Mouse (Mus musculus) liver, embryonic 16.5 days (tissue): ENCODE results near the gene Pisd. TPM values are rescaled to one million over a fixed set of nuclear protein-coding genes. Genes with fewer than 3 reads are reported as not detected.
"Not testable (repeated sequence)": the region's sequence is repeated elsewhere in the genome, so short reads cannot be mapped to it uniquely, and the experiment has no call there.

ENCODE experiments used
- ATAC-seq: fragments of 200-750 bp; cut with Nextera tagmentation; 2 replicates; pipeline ENCODE4 v1.8.0; 2017; ENCODE audit warnings: low read depth, mild to moderate bottlenecking, moderate number of reproducible peaks, moderate library complexity
- H3K27ac ChIP-seq: fragments of 300-500 bp; sonication (generic); 2 replicates; pipeline ENCODE4 v1.5.1; 2014; ENCODE audit warnings: mild to moderate bottlenecking, low read length
- H3K27me3 ChIP-seq: fragments of 300-500 bp; sonication (generic); 2 replicates; pipeline ENCODE4 v1.6.1; 2014; ENCODE audit warnings: low read depth, low read length, mixed read lengths; ENCODE audit not compliant: control insufficient read depth, insufficient read depth
- H3K36me3 ChIP-seq: fragments of 300-500 bp; sonication (generic); 2 replicates; pipeline ENCODE4 v1.6.1; 2014; ENCODE audit warnings: mild to moderate bottlenecking; ENCODE audit not compliant: control insufficient read depth, insufficient read depth
- H3K4me1 ChIP-seq: fragments of 300-500 bp; sonication (generic); 2 replicates; pipeline ENCODE4 v1.6.1; 2014; ENCODE audit warnings: low read depth, low read length, mixed read lengths; ENCODE audit not compliant: control insufficient read depth
- H3K4me2 ChIP-seq: fragments of 300-500 bp; sonication (generic); 2 replicates; pipeline ENCODE4 v1.6.1; 2014; ENCODE audit warnings: low read depth, low read length, mixed read lengths
- H3K4me3 ChIP-seq: fragments of 300-500 bp; sonication (generic); 2 replicates; pipeline ENCODE4 v1.5.1; 2014; ENCODE audit warnings: low read depth, mild to moderate bottlenecking, low read length
- H3K9ac ChIP-seq: fragments of 300-500 bp; sonication (generic); 2 replicates; pipeline ENCODE4 v1.6.1; 2014; ENCODE audit warnings: low read depth, low read length
- H3K9me3 ChIP-seq: fragments of 300-500 bp; sonication (generic); replicated peaks from 2 replicates; pipeline ENCODE4 v1.6.1; 2016; ENCODE audit warnings: low read length; ENCODE audit not compliant: control insufficient read depth
- WGBS: fragments of 180-500 bp; shearing (Covaris S2); extraction: QIAGEN DNeasy Blood & Tissue Kit; methylation state at CpG from one replicate; pipeline ENCODE4 v1.1.7; 2014; ENCODE audit not compliant: insufficient replicate concordance; 5-methylcytosine and 5-hydroxymethylcytosine counted together
- polyA plus RNA-seq: library from polyadenylated mRNA; unstranded; fragments of >200 nt; fragmentation: Nextera tagmentation; extraction: Ambion mirVana; gene quantifications from 2 replicates; pipeline ENCODE4 v1.2.1, GENCODE M21; 2015

Pisd gene
- polyA plus RNA-seq, 1 experiment from 2014 or later, result 34.5 TPM

GRCm38 (mm10) chr5:32736770-32737169, 48.7 kb downstream of the Pisd start:
- H3K4me3 ChIP-seq, H3K9ac ChIP-seq, H3K27me3 ChIP-seq, H3K36me3 ChIP-seq, H3K27ac ChIP-seq, H3K4me1 ChIP-seq, H3K4me2 ChIP-seq, H3K9me3 ChIP-seq: not testable (repeated sequence)
- peak; percentile 8; the same call in 1 of the 2 replicates for ATAC-seq
- WGBS, result 60% methylated on average over 3 of the region's 3 CpGs

- H3K36me3 ChIP-seq, result no peaks in the 10 kb centered on the region
- H3K4me2 ChIP-seq, result no peak overlapping the region
- WGBS, result 71% methylated on average over 6 of the region's 6 CpGs
- no peak overlapping the region for H3K27ac ChIP-seq
- no peak for ATAC-seq
- no peak overlapping the region for H3K4me3 ChIP-seq
- no peaks in the 10 kb centered on the region; the same call in 1 of the 2 replicates for H3K4me1 ChIP-seq
- H3K9ac ChIP-seq, result no peak overlapping the region
- H3K9me3 ChIP-seq, result no peaks in the 10 kb centered on the region
- no peaks in the 10 kb centered on the region for H3K27me3 ChIP-seq
Observed at GRCm38 (mm10) chr5:32735779-32736178, 49.7 kb downstream of the Pisd start.

- not testable (repeated sequence) for H3K9ac ChIP-seq, H3K4me1 ChIP-seq, H3K27me3 ChIP-seq, H3K27ac ChIP-seq, H3K4me2 ChIP-seq, H3K36me3 ChIP-seq, H3K9me3 ChIP-seq, H3K4me3 ChIP-seq
- ATAC-seq, result peak; percentile 23; the same call in 1 of the 2 replicates
- 77% methylated on average over 6 of the region's 6 CpGs for WGBS
Observed at GRCm38 (mm10) chr5:32733892-32734291, 51.6 kb downstream of the Pisd start.

- Histone ChIP-seq H3K4me3 (no peak overlapping the region), H3K4me2 (no peak overlapping the region), H3K27ac (no peak overlapping the region), H3K9me3 (no peaks in the 10 kb centered on the region), H3K4me1 (0 out of 2 replicates have a peak, but pooled peaks cover 2% of the 10 kb centered on the region), H3K9ac (no peak overlapping the region), H3K36me3 (no peaks in the 10 kb centered on the region), H3K27me3 (no peaks in the 10 kb centered on the region)
- no peak for ATAC-seq
- 74% methylated on average over 8 of the region's 8 CpGs for WGBS
Observed at GRCm38 (mm10) chr5:32728851-32729250, 56.6 kb downstream of the Pisd start.

- no peaks in the 10 kb centered on the region for H3K27me3 ChIP-seq
Observed at GRCm38 (mm10) chr5:32728300-32728699, 57.1 kb downstream of the Pisd start.

GRCm38 (mm10) chr5:32725397-32725796, 60.0 kb downstream of the Pisd start:
- H3K9me3 ChIP-seq, H3K9ac ChIP-seq, H3K4me1 ChIP-seq, H3K4me3 ChIP-seq, H3K4me2 ChIP-seq, H3K36me3 ChIP-seq, H3K27me3 ChIP-seq: not testable (repeated sequence)
- peak overlapping the region; percentile 32; the same call in 1 of the 2 replicates for H3K27ac ChIP-seq
- ATAC-seq, result peak; percentile 61
- 46% methylated on average over 3 of the region's 3 CpGs for WGBS

More at GRCm38 (mm10) chr5:32728300-32728699, 57.1 kb downstream of the Pisd start:
- H3K27ac ChIP-seq, result no peak overlapping the region
- no peaks in the 10 kb centered on the region for H3K36me3 ChIP-seq
- H3K4me1 ChIP-seq, result 0 out of 2 replicates have a peak, but pooled peaks cover 2% of the 10 kb centered on the region
- ATAC-seq, result no peak
- 73% methylated on average over 7 of the region's 7 CpGs for WGBS
- no peak overlapping the region for H3K9ac ChIP-seq
- no peak overlapping the region for H3K4me2 ChIP-seq
- no peak overlapping the region for H3K4me3 ChIP-seq
- H3K9me3 ChIP-seq, result no peaks in the 10 kb centered on the region

- H3K9me3 ChIP-seq, result no peaks in the 10 kb centered on the region
- no peak for ATAC-seq
- H3K27me3 ChIP-seq, result no peaks in the 10 kb centered on the region
- no peak overlapping the region for H3K27ac ChIP-seq
- H3K36me3 ChIP-seq, result no peaks in the 10 kb centered on the region
- 56% methylated on average over 7 of the region's 7 CpGs for WGBS
- H3K4me1 ChIP-seq, result 0 out of 2 replicates have a peak, but pooled peaks cover 2% of the 10 kb centered on the region
- no peak overlapping the region for H3K9ac ChIP-seq
- H3K4me3 ChIP-seq, result no peak overlapping the region
- H3K4me2 ChIP-seq, result no peak overlapping the region
Observed at GRCm38 (mm10) chr5:32723981-32724380, 61.5 kb downstream of the Pisd start.

- not testable (repeated sequence) for H3K4me1 ChIP-seq, H3K27ac ChIP-seq, ATAC-seq, H3K36me3 ChIP-seq, H3K4me3 ChIP-seq, H3K9ac ChIP-seq, H3K27me3 ChIP-seq, H3K9me3 ChIP-seq, H3K4me2 ChIP-seq
- 64% methylated on average over 8 of the region's 8 CpGs for WGBS
Observed at GRCm38 (mm10) chr5:32722711-32723110, 62.7 kb downstream of the Pisd start.

GRCm38 (mm10) chr5:32722263-32722662, 63.2 kb downstream of the Pisd start:
- H3K4me1 ChIP-seq, result peaks cover 2% of the 10 kb centered on the region; the same call in 1 of the 2 replicates
- H3K27me3 ChIP-seq, result no peaks in the 10 kb centered on the region
- no peak overlapping the region for H3K27ac ChIP-seq
- no peak overlapping the region for H3K4me3 ChIP-seq
- H3K36me3 ChIP-seq, result no peaks in the 10 kb centered on the region
- no peak overlapping the region for H3K9ac ChIP-seq
- no peak overlapping the region for H3K4me2 ChIP-seq
- no peaks in the 10 kb centered on the region for H3K9me3 ChIP-seq
- ATAC-seq, result no peak
- WGBS, result 64% methylated on average over 7 of the region's 7 CpGs
